Mouse (Mus musculus) E14TG2a.4 (cell line): ENCODE measurements at regions not wholly inside any gene's neighbourhood (a gene's known extent, or its start where the extent isn't known, plus 50 kb on each side); places are given as distances from the start of the nearest gene placed in this dataset.

ENCODE experiments used
- H3K27me3 ChIP-seq: 2 replicates; pipeline ENCODE4 v1.6.1; 2014; ENCODE audit warnings: low read length, control low read depth; ENCODE audit not compliant: insufficient read depth
- H3K36me3 ChIP-seq: 2 replicates; pipeline ENCODE4 v1.6.1; 2014; ENCODE audit warnings: low read length, control low read depth; ENCODE audit not compliant: insufficient read depth
- H3K4me1 ChIP-seq: replicated peaks from 2 replicates; pipeline ENCODE4 v1.6.1; 2014; ENCODE audit warnings: low read depth, low read length, control low read depth
- H3K4me3 ChIP-seq: replicated peaks from 2 replicates; pipeline ENCODE4 v1.5.1; 2014; ENCODE audit warnings: mild to moderate bottlenecking, low read length
- H3K9me3 ChIP-seq: 2 replicates; pipeline ENCODE4 v1.6.1; 2014; ENCODE audit warnings: low read length, control low read depth
- CTCF ChIP-seq: conservative IDR thresholded peaks from 2 replicates; pipeline ENCODE4 v1.5.1; 2014; ENCODE audit warnings: low read length
- NANOG ChIP-seq: IDR thresholded peaks from 2 replicates; pipeline ENCODE4 v1.6.1; 2014; ENCODE audit warnings: borderline replicate concordance, low read length, mixed read lengths
- POU5F1 ChIP-seq: IDR thresholded peaks from 2 replicates; pipeline ENCODE4 v1.6.1; 2014; ENCODE audit warnings: low read length, borderline replicate concordance

- TF ChIP-seq NANOG (no peak), POU5F1 (no peak), CTCF (no peak)
- Histone ChIP-seq H3K9me3 (no peaks in the 10 kb centered on the region), H3K27me3 (no peaks in the 10 kb centered on the region), H3K36me3 (no peaks in the 10 kb centered on the region), H3K4me1 (no peaks in the 10 kb centered on the region), H3K4me3 (no peak overlapping the region)
Measured at GRCm38 (mm10) chr1:73188796-73189195, 173.1 kb upstream of the Tnp1 start.

DNA sequence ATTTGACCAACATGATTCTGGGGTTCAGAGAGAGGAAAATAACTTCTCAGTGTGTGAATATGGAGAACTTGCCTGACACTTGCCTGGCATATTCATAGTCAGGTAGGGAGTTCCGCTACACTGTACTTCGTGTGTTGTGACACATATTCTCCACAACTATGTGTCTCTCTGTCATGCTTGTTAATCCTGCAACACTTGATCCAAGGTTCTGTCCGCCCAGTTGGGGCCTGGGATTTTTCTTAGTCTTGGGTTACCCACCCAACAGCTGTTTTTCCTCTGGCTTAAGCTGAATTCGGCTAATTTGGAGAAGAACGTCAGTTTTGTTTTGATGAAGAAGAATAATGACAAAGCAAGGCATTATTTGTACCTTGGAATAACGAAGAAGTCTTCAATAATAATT, 168.8 kb upstream of the Tnp1 start:
- Histone ChIP-seq H3K4me3 (no peak overlapping the region), H3K4me1 (no peaks in the 10 kb centered on the region), H3K9me3 (no peaks in the 10 kb centered on the region), H3K36me3 (no peaks in the 10 kb centered on the region), H3K27me3 (no peaks in the 10 kb centered on the region)
- no peak for TF ChIP-seq NANOG
- TF ChIP-seq CTCF = no peak
- TF ChIP-seq POU5F1 = no peak

GRCm38 (mm10) chr1:73178810-73179209, 163.1 kb upstream of the Tnp1 start:
- H3K36me3 ChIP-seq = no peaks in the 10 kb centered on the region
- no peaks in the 10 kb centered on the region for H3K27me3 ChIP-seq
- TF ChIP-seq NANOG = no peak
- no peak for TF ChIP-seq POU5F1
- no peak for TF ChIP-seq CTCF
- H3K4me1 ChIP-seq = no peaks in the 10 kb centered on the region
- H3K9me3 ChIP-seq = no peaks in the 10 kb centered on the region
- H3K4me3 ChIP-seq = no peak overlapping the region

DNA sequence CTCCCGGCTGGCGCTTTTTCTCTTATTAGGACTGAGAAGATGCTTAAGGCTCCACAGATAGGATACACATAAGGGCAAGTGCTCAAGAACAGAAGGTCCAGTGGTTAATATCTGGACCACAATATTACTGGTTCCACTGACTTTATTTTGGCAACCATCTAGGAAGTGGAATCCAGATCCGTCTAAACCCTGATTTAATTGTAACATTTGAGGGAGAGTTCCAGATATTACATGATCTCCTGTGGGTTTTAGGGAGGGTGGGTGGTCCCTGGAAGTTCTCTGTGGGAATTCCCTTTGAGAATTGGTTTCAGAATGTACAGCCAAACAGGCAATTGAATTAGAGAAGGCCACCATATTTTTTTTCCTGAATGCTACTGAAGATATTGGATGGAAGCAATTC, 161.4 kb upstream of the Tnp1 start:
- Histone ChIP-seq H3K4me1 (no peaks in the 10 kb centered on the region), H3K4me3 (no peak overlapping the region), H3K36me3 (no peaks in the 10 kb centered on the region), H3K9me3 (no peaks in the 10 kb centered on the region), H3K27me3 (no peaks in the 10 kb centered on the region)
- TF ChIP-seq CTCF (no peak), POU5F1 (no peak), NANOG (no peak)

- H3K36me3 ChIP-seq = no peaks in the 10 kb centered on the region
- H3K4me3 ChIP-seq = no peak overlapping the region
- no peaks in the 10 kb centered on the region for H3K4me1 ChIP-seq
- no peak for TF ChIP-seq CTCF
- no peak for TF ChIP-seq NANOG
- TF ChIP-seq POU5F1 = no peak
- no peaks in the 10 kb centered on the region for H3K27me3 ChIP-seq
- peaks cover 4% of the 10 kb centered on the region; the same call in 1 of the 2 replicates for H3K9me3 ChIP-seq
Measured at GRCm38 (mm10) chr1:73170668-73171008, 154.9 kb upstream of the Tnp1 start.

GRCm38 (mm10) chr1:73169929-73170667, 154.4 kb upstream of the Tnp1 start:
- H3K9me3 ChIP-seq = peaks cover 4% of the 10 kb centered on the region; the same call in 1 of the 2 replicates
- no peaks in the 10 kb centered on the region for H3K4me1 ChIP-seq
- TF ChIP-seq POU5F1 = no peak
- TF ChIP-seq NANOG = no peak
- no peak for TF ChIP-seq CTCF

GRCm38 (mm10) chr1:73169077-73169869, 153.6 kb upstream of the Tnp1 start:
- Histone ChIP-seq H3K36me3 (no peaks in the 10 kb centered on the region), H3K27me3 (no peaks in the 10 kb centered on the region), H3K9me3 (peaks cover 4% of the 10 kb centered on the region; the same call in 1 of the 2 replicates), H3K4me1 (no peaks in the 10 kb centered on the region), H3K4me3 (no peak overlapping the region)
- TF ChIP-seq NANOG (no peak), POU5F1 (no peak), CTCF (no peak)

More at GRCm38 (mm10) chr1:73169929-73170667, 154.4 kb upstream of the Tnp1 start:
- Histone ChIP-seq H3K36me3 (no peaks in the 10 kb centered on the region), H3K4me3 (no peak overlapping the region), H3K27me3 (no peaks in the 10 kb centered on the region)

DNA sequence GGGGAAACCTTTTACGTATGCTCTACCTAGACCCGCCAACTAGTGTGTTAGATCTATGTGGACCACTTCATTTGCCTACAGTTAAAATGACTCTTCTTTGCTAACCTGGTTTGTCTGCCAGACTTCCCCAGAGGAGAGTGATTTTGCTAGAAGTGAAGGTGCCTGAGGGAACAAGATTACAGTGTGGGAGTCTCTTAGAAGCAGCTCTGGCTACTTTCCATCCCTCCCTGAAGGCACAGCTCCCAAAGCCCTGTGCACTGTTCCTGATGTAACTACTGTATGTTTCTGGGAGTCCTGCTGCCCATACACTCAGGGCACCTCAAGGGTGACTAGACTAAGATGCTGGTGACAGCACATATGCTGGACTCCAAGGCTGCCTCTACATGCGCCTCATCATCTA, 144.5 kb upstream of the Tnp1 start:
- no peak for TF ChIP-seq CTCF
- no peak for TF ChIP-seq NANOG
- no peak for TF ChIP-seq POU5F1
- H3K9me3 ChIP-seq = peaks cover 5% of the 10 kb centered on the region; the same call in 1 of the 2 replicates
- no peaks in the 10 kb centered on the region for H3K27me3 ChIP-seq
- H3K4me3 ChIP-seq = no peak overlapping the region
- H3K36me3 ChIP-seq = no peaks in the 10 kb centered on the region
- H3K4me1 ChIP-seq = no peaks in the 10 kb centered on the region
